Mouse (Mus musculus): ENCODE results near the gene Ttc13. TPM values are rescaled to one million over a fixed set of nuclear protein-coding genes. Genes with fewer than 3 reads are reported as not detected.

Gene Ttc13
- polyA plus RNA-seq, 1 experiment from 2014 or later: 45.5 TPM

GRCm38 (mm10) chr8:124701023-124701422, 20.8 kb downstream of the Ttc13 start:
- Histone ChIP-seq H3K4me2 (replicated peaks; ENCODE audit: low read depth, low read length) (no peak overlapping the region), H3K36me3 (ENCODE audit: control insufficient read depth, insufficient read depth, low read length) (peaks cover 15% of the 10 kb centered on the region; the same call in 1 of the 2 replicates), H3K27ac (ENCODE audit: low read length) (no peak overlapping the region), H3K4me1 (ENCODE audit: control insufficient read depth, insufficient read depth, low read length) (no peaks in the 10 kb centered on the region), H3K4me3 (ENCODE audit: low read depth, low read length) (no peak overlapping the region), H3K27me3 (ENCODE audit: control insufficient read depth, insufficient read depth, low read length) (no peaks in the 10 kb centered on the region), H3K9me3 (ENCODE audit: control insufficient read depth, low read depth, low read length) (no peaks in the 10 kb centered on the region), H3K9ac (replicated peaks; ENCODE audit: low read depth, low read length) (no peak overlapping the region)
- 88% methylated on average over 9 of the region's 9 CpGs for WGBS
- no peak for ATAC-seq (ENCODE audit: insufficient number of reproducible peaks, insufficient read depth, low FRiP score, low read depth)

GRCm38 (mm10) chr8:124700271-124700670, 21.5 kb downstream of the Ttc13 start:
- Histone ChIP-seq H3K9me3 (ENCODE audit: control insufficient read depth, low read depth, low read length) (no peaks in the 10 kb centered on the region), H3K4me2 (replicated peaks; ENCODE audit: low read depth, low read length) (no peak overlapping the region), H3K27me3 (ENCODE audit: control insufficient read depth, insufficient read depth, low read length) (no peaks in the 10 kb centered on the region), H3K36me3 (ENCODE audit: control insufficient read depth, insufficient read depth, low read length) (peaks cover 19% of the 10 kb centered on the region; the same call in 1 of the 2 replicates), H3K27ac (ENCODE audit: low read length) (no peak overlapping the region), H3K4me3 (ENCODE audit: low read depth, low read length) (no peak overlapping the region), H3K9ac (replicated peaks; ENCODE audit: low read depth, low read length) (no peak overlapping the region), H3K4me1 (ENCODE audit: control insufficient read depth, insufficient read depth, low read length) (no peaks in the 10 kb centered on the region)
- ATAC-seq (ENCODE audit: insufficient number of reproducible peaks, insufficient read depth, low FRiP score, low read depth): no peak
- WGBS: 89% methylated on average over 5 of the region's 5 CpGs

- Histone ChIP-seq H3K4me1 (ENCODE audit: control insufficient read depth, insufficient read depth, low read length) (no peaks in the 10 kb centered on the region), H3K36me3 (ENCODE audit: control insufficient read depth, insufficient read depth, low read length) (peaks cover 14% of the 10 kb centered on the region), H3K27me3 (ENCODE audit: control insufficient read depth, insufficient read depth, low read length) (no peaks in the 10 kb centered on the region), H3K9ac (replicated peaks; ENCODE audit: low read depth, low read length) (no peak overlapping the region), H3K27ac (ENCODE audit: low read length) (no peak overlapping the region), H3K4me3 (ENCODE audit: low read depth, low read length) (no peak overlapping the region), H3K4me2 (replicated peaks; ENCODE audit: low read depth, low read length) (no peak overlapping the region), H3K9me3 (ENCODE audit: control insufficient read depth, low read depth, low read length) (no peaks in the 10 kb centered on the region)
- 92% methylated on average over 22 of the region's 22 CpGs for WGBS
- ATAC-seq (ENCODE audit: insufficient number of reproducible peaks, insufficient read depth, low FRiP score, low read depth): no peak
These were observed 26.2 kb downstream of the Ttc13 start for GRCm38 (mm10) chr8:124695424-124696100.

- H3K27ac ChIP-seq (ENCODE audit: low read length): no peak overlapping the region
These were observed 30.1 kb downstream of the Ttc13 start for GRCm38 (mm10) chr8:124691706-124692105.

GRCm38 (mm10) chr8:124688899-124689298, 32.9 kb downstream of the Ttc13 start:
- Histone ChIP-seq H3K4me3 (ENCODE audit: low read depth, low read length) (no peak overlapping the region), H3K27ac (ENCODE audit: low read length) (no peak overlapping the region), H3K9me3 (ENCODE audit: control insufficient read depth, low read depth, low read length) (no peaks in the 10 kb centered on the region), H3K4me1 (ENCODE audit: control insufficient read depth, insufficient read depth, low read length) (no peaks in the 10 kb centered on the region), H3K4me2 (replicated peaks; ENCODE audit: low read depth, low read length) (no peak overlapping the region), H3K36me3 (ENCODE audit: control insufficient read depth, insufficient read depth, low read length) (peaks cover 15% of the 10 kb centered on the region), H3K27me3 (ENCODE audit: control insufficient read depth, insufficient read depth, low read length) (no peaks in the 10 kb centered on the region), H3K9ac (replicated peaks; ENCODE audit: low read depth, low read length) (no peak overlapping the region)
- no peak for ATAC-seq (ENCODE audit: insufficient number of reproducible peaks, insufficient read depth, low FRiP score, low read depth)
- WGBS: 88% methylated on average over 13 of the region's 13 CpGs

More at GRCm38 (mm10) chr8:124691706-124692105, 30.1 kb downstream of the Ttc13 start:
- Histone ChIP-seq H3K4me3 (ENCODE audit: low read depth, low read length) (no peak overlapping the region), H3K27me3 (ENCODE audit: control insufficient read depth, insufficient read depth, low read length) (no peaks in the 10 kb centered on the region), H3K9me3 (ENCODE audit: control insufficient read depth, low read depth, low read length) (no peaks in the 10 kb centered on the region), H3K9ac (replicated peaks; ENCODE audit: low read depth, low read length) (no peak overlapping the region), H3K4me1 (ENCODE audit: control insufficient read depth, insufficient read depth, low read length) (no peaks in the 10 kb centered on the region), H3K36me3 (ENCODE audit: control insufficient read depth, insufficient read depth, low read length) (peaks cover 9% of the 10 kb centered on the region), H3K4me2 (replicated peaks; ENCODE audit: low read depth, low read length) (no peak overlapping the region)
- 94% methylated on average over 4 of the region's 4 CpGs for WGBS
- no peak for ATAC-seq (ENCODE audit: insufficient number of reproducible peaks, insufficient read depth, low FRiP score, low read depth)

- no peak overlapping the region for H3K9ac ChIP-seq (replicated peaks; ENCODE audit: low read depth, low read length)
- H3K9me3 ChIP-seq (ENCODE audit: control insufficient read depth, low read depth, low read length): no peaks in the 10 kb centered on the region
- H3K4me3 ChIP-seq (ENCODE audit: low read depth, low read length): no peak overlapping the region
- H3K36me3 ChIP-seq (ENCODE audit: control insufficient read depth, insufficient read depth, low read length): peaks cover 29% of the 10 kb centered on the region
- WGBS: 87% methylated on average over 10 of the region's 10 CpGs
- no peak overlapping the region for H3K27ac ChIP-seq (ENCODE audit: low read length)
- ATAC-seq (ENCODE audit: insufficient number of reproducible peaks, insufficient read depth, low FRiP score, low read depth): no peak
- no peak overlapping the region for H3K4me2 ChIP-seq (replicated peaks; ENCODE audit: low read depth, low read length)
- no peaks in the 10 kb centered on the region for H3K27me3 ChIP-seq (ENCODE audit: control insufficient read depth, insufficient read depth, low read length)
- H3K4me1 ChIP-seq (ENCODE audit: control insufficient read depth, insufficient read depth, low read length): no peaks in the 10 kb centered on the region
These were observed 39.6 kb downstream of the Ttc13 start for GRCm38 (mm10) chr8:124682218-124682617.

GRCm38 (mm10) chr8:124681792-124682157, 40.0 kb downstream of the Ttc13 start:
- Histone ChIP-seq H3K4me3 (ENCODE audit: low read depth, low read length) (no peak overlapping the region), H3K27me3 (ENCODE audit: control insufficient read depth, insufficient read depth, low read length) (no peaks in the 10 kb centered on the region), H3K27ac (ENCODE audit: low read length) (no peak overlapping the region), H3K4me2 (replicated peaks; ENCODE audit: low read depth, low read length) (no peak overlapping the region), H3K4me1 (ENCODE audit: control insufficient read depth, insufficient read depth, low read length) (0 out of 2 replicates have a peak, but pooled peaks cover 2% of the 10 kb centered on the region), H3K9me3 (ENCODE audit: control insufficient read depth, low read depth, low read length) (no peaks in the 10 kb centered on the region), H3K9ac (replicated peaks; ENCODE audit: low read depth, low read length) (no peak overlapping the region), H3K36me3 (ENCODE audit: control insufficient read depth, insufficient read depth, low read length) (peaks cover 29% of the 10 kb centered on the region)
- ATAC-seq (ENCODE audit: insufficient number of reproducible peaks, insufficient read depth, low FRiP score, low read depth): no peak
- 80% methylated on average over 10 of the region's 10 CpGs for WGBS

- peaks cover 26% of the 10 kb centered on the region for H3K36me3 ChIP-seq (ENCODE audit: control insufficient read depth, insufficient read depth, low read length)
- ATAC-seq (ENCODE audit: insufficient number of reproducible peaks, insufficient read depth, low FRiP score, low read depth): no peak
- no peak overlapping the region for H3K27ac ChIP-seq (ENCODE audit: low read length)
These were observed 40.5 kb downstream of the Ttc13 start for GRCm38 (mm10) chr8:124681077-124681791.

More at GRCm38 (mm10) chr8:124681077-124681791, 40.5 kb downstream of the Ttc13 start:
- H3K9me3 ChIP-seq (ENCODE audit: control insufficient read depth, low read depth, low read length): no peaks in the 10 kb centered on the region
- H3K27me3 ChIP-seq (ENCODE audit: control insufficient read depth, insufficient read depth, low read length): no peaks in the 10 kb centered on the region
- H3K9ac ChIP-seq (replicated peaks; ENCODE audit: low read depth, low read length): no peak overlapping the region
- no peak overlapping the region for H3K4me2 ChIP-seq (replicated peaks; ENCODE audit: low read depth, low read length)
- H3K4me3 ChIP-seq (ENCODE audit: low read depth, low read length): no peak overlapping the region
- H3K4me1 ChIP-seq (ENCODE audit: control insufficient read depth, insufficient read depth, low read length): 0 out of 2 replicates have a peak, but pooled peaks cover 2% of the 10 kb centered on the region
- whole genome bisulfite sequencing: 77% methylated on average over 10 of the region's 10 CpGs
